Mouse (Mus musculus) MEL (cell line): ENCODE measurements around the gene Tnni2.

Experiments used
- CTCF ChIP-seq, 3 experiments: IDR thresholded peaks in 2 of 3; conservative IDR thresholded peaks in 1 of 3; 2 replicates each; pipeline ENCODE4 v1.5.1; 2011 to 2012; ENCODE audit warnings: low read length in 3 of 3, low read depth in 2 of 3, mild to moderate bottlenecking in 2 of 3, improper control_type of control experiment in 1 of 3, inconsistent platforms in 1 of 3, mixed read lengths in 1 of 3, moderate library complexity in 1 of 3; ENCODE audit not compliant: control insufficient read depth in 1 of 3, insufficient read depth in 1 of 3, poor library complexity in 1 of 3, severe bottlenecking in 1 of 3
- GATA1 ChIP-seq: IDR thresholded peaks from 2 replicates; pipeline ENCODE4 v1.6.1; 2011; ENCODE audit warnings: low read depth, low read length, improper control_type of control experiment
- ZKSCAN1 ChIP-seq: IDR thresholded peaks from 2 replicates; pipeline ENCODE4 v1.6.1; 2012; ENCODE audit warnings: low read depth, mild to moderate bottlenecking, inconsistent platforms, low read length, improper control_type of control experiment, moderate library complexity

DNA sequence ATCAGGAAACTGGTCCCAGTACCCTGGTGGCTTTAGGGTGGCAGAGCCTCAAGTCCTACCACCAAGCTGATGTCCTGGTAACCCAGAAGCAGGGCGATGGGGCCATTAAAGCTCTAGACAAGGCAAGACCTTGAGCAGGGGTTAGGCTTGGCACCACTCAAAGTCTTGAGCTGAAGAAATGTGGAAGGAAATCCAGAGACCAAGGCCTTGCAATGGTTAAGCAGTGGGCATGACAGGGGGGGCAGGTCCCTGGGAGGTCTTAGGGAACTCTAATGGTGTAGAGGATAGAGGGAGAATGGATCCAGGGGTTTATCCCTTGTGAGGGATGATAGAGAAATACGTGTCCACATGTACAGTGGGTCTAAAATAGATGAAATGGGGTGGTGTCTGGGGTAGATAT, 31.9 kb downstream of the Tnni2 start:
- TF ChIP-seq GATA1, result no peak
- TF ChIP-seq CTCF (IDR thresholded peaks at IDR 0.05 in 2 of 3, conservative IDR thresholded peaks at IDR 0.05 in 1 of 3; ENCODE audit: control insufficient read depth in 1 of 3, insufficient read depth in 1 of 3, low read depth in 2 of 3, low read length in 3 of 3, poor library complexity in 1 of 3, severe bottlenecking in 1 of 3), result no peak
- no peak for TF ChIP-seq ZKSCAN1
